Mouse (Mus musculus) forebrain, postnatal 0 days (tissue): ENCODE data around the gene Phb. TPM values are rescaled to one million over a fixed set of nuclear protein-coding genes. Genes with fewer than 3 reads are reported as not detected.
A peak's percentile ranks its signal among the peaks of the same experiment; 100 is the strongest.
"Not testable (repeated sequence)": the region's sequence is repeated elsewhere in the genome, so short reads cannot be mapped to it uniquely, and the experiment has no call there.

Source experiments
- ATAC-seq: fragments of 200-750 bp; cut with Nextera tagmentation; 2 replicates; pipeline ENCODE4 v1.8.0; 2017; ENCODE audit warnings: mild to moderate bottlenecking, moderate library complexity
- DNase-seq: peaks from one replicate; pipeline ENCODE4 v3.0.0-alpha.2; 2015
- H3K27ac ChIP-seq: fragments of 300-500 bp; sonication (generic); 2 replicates; pipeline ENCODE4 v1.5.1; 2014; ENCODE audit warnings: low read depth, mild to moderate bottlenecking, antibody characterized with exemption, low read length, moderate library complexity, mixed read lengths
- H3K27me3 ChIP-seq: fragments of 300-500 bp; sonication (generic); 2 replicates; pipeline ENCODE4 v1.6.1; 2014; ENCODE audit warnings: mild to moderate bottlenecking, low read length, mixed read lengths; ENCODE audit not compliant: insufficient read depth
- H3K36me3 ChIP-seq: fragments of 300-500 bp; sonication (generic); 2 replicates; pipeline ENCODE4 v1.6.1; 2014; ENCODE audit warnings: mild to moderate bottlenecking, moderate library complexity; ENCODE audit not compliant: insufficient read depth
- H3K4me1 ChIP-seq: fragments of 300-500 bp; sonication (generic); 2 replicates; pipeline ENCODE4 v1.6.1; 2014; ENCODE audit warnings: antibody characterized with exemption; ENCODE audit not compliant: insufficient read depth
- H3K4me2 ChIP-seq: fragments of 300-500 bp; sonication (generic); 2 replicates; pipeline ENCODE4 v1.6.1; 2014; ENCODE audit warnings: low read depth, mild to moderate bottlenecking, moderate library complexity
- H3K4me3 ChIP-seq: fragments of 300-500 bp; sonication (generic); 2 replicates; pipeline ENCODE4 v1.5.1; 2014; ENCODE audit warnings: low read depth, low read length, mixed read lengths
- H3K9ac ChIP-seq: fragments of 300-500 bp; sonication (generic); 2 replicates; pipeline ENCODE4 v1.6.1; 2014; ENCODE audit warnings: mild to moderate bottlenecking
- H3K9me3 ChIP-seq: fragments of 300-500 bp; sonication (generic); 2 replicates; pipeline ENCODE4 v1.6.1; 2016; ENCODE audit warnings: low read length
- CTCF ChIP-seq: sonication (generic); IDR thresholded peaks from 2 replicates; pipeline ENCODE4 v1.5.1; 2016; ENCODE audit warnings: antibody characterized with exemption, control low read depth, low read depth
- WGBS: fragments of 180-500 bp; shearing (Covaris S2); extraction: QIAGEN DNeasy Blood & Tissue Kit; methylation state at CpG from one replicate; pipeline ENCODE4 v1.1.7; 2014; 5-methylcytosine and 5-hydroxymethylcytosine counted together
- polyA plus RNA-seq: library from polyadenylated mRNA; unstranded; fragments of >200 nt; fragmentation: Nextera tagmentation; extraction: Ambion mirVana; gene quantifications from 2 replicates; pipeline ENCODE4 v1.2.1, GENCODE M21; 2015
- total RNA-seq: library from RNA; depleted of rRNA; stranded (reverse); fragments of >200 nt; gene quantifications from 2 replicates; pipeline ENCODE4 v1.2.3, GENCODE M21; 2014

Gene Phb
- total and polyA plus RNA-seq, 2 experiments from 2014 or later: 130 to 192 TPM

DNA sequence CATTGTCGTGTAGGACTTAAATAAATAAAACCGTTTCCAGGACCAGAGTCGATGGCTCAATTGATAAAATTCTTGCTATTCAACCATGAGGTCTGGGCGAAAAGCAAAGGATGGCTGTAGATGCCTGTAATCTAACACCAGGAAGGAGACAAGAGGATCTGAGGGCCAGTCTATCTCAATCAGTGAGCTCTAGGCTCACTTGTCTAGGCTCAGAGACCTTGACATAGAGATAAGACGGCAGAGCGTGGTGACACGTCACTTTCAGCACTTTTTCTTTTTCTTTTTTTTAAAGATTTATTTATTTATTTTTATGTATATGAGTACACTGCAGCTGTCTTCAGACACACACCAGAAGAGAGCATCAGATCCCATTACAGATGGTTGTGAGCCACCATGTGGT lies 17.2 kb upstream of the Phb start:
- Histone ChIP-seq H3K9ac (no peak overlapping the region), H3K36me3 (no peaks in the 10 kb centered on the region), H3K4me3 (no peak overlapping the region), H3K9me3 (no peaks in the 10 kb centered on the region), H3K4me2 (no peak overlapping the region), H3K27me3 (peaks cover 8% of the 10 kb centered on the region), H3K4me1 (peaks cover 4% of the 10 kb centered on the region; the same call in 1 of the 2 replicates), H3K27ac (no peak overlapping the region)
- WGBS: 86% methylated on average over 7 of the region's 7 CpGs
- DNase-seq (no peak), ATAC-seq (no peak)
- no peak for TF ChIP-seq CTCF

DNA sequence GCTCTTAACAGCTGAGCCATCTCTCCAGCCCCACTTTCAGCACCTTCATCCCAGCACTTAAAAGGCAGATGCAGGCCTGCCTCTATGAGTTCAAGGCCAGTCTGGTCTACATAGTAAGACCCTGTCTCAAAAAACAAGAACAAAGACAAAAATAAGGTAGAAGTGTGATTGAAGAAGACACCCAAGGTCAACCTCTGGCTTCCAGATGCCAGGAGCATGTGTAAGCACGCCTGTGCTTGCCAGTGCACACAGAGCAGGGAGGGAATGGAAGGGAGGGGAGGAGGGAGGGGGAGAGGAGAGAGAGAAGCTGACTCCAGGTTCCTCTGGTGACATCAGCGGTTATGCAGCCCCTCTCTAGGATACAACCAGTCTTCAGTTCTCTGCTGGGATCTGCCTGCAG lies 16.8 kb upstream of the Phb start:
- Histone ChIP-seq H3K27ac (no peak overlapping the region), H3K27me3 (peaks cover 4% of the 10 kb centered on the region), H3K36me3 (no peaks in the 10 kb centered on the region), H3K4me3 (no peak overlapping the region), H3K9ac (no peak overlapping the region), H3K4me1 (peaks cover 4% of the 10 kb centered on the region; the same call in 1 of the 2 replicates), H3K9me3 (no peaks in the 10 kb centered on the region), H3K4me2 (no peak overlapping the region)
- 54% methylated on average over 2 of the region's 2 CpGs for WGBS
- ATAC-seq: no peak
- TF ChIP-seq CTCF: no peak
- no peak for DNase-seq

DNA sequence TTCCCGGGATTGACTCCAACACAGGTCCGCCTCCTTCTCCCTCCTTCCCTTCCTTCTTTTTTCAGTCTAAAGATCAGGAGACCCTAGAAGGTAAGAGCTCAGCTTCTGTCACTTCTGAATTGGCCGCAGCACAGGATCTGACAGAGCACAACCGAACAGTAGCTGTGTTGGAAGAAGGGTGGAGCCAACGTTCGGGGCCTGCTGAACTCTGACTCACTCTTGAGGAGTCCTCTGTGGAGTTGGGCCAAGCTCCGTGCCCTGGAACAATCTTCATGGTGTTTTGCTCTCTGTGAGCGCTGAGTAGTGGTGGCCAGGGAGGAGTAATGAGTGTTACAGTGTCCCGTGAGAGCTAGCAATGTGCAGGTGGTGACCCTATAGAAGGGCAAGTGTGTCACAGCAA lies 15.8 kb upstream of the Phb start:
- no peaks in the 10 kb centered on the region for H3K36me3 ChIP-seq
- no peaks in the 10 kb centered on the region for H3K4me1 ChIP-seq
- no peak for TF ChIP-seq CTCF
- H3K27ac ChIP-seq: no peak overlapping the region
- DNase-seq (no peak), ATAC-seq (no peak)
- H3K9me3 ChIP-seq: no peaks in the 10 kb centered on the region
- no peak overlapping the region for H3K4me3 ChIP-seq
- no peaks in the 10 kb centered on the region for H3K27me3 ChIP-seq
- no peak overlapping the region for H3K4me2 ChIP-seq
- 76% methylated on average over 9 of the region's 9 CpGs for WGBS
- H3K9ac ChIP-seq: no peak overlapping the region

DNA sequence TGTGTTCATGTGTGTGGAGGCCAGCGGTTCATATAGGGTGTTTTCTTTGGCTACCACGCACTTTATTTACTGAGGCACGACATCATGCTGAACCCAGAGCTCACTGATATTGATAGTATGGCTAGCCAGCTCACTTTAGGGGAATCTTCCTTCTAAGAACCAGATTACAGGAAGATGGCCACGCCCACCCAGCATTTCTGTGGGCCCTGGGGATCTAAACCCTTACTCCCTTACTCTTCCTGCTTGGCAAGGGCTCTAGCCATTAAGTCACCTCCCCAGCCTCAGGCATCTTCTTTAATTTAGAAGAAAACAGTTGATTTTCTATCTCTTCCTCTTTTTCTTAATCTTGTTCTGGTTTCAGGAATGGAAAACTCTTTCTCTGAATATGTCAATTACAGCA lies 9.3 kb upstream of the Phb start:
- Histone ChIP-seq H3K27me3 (no peaks in the 10 kb centered on the region), H3K4me2 (no peak overlapping the region), H3K4me1 (no peaks in the 10 kb centered on the region), H3K9me3 (no peaks in the 10 kb centered on the region), H3K9ac (no peak overlapping the region), H3K4me3 (no peak overlapping the region), H3K27ac (no peak overlapping the region), H3K36me3 (no peaks in the 10 kb centered on the region)
- WGBS: 77% methylated on average over 4 of the region's 4 CpGs
- ATAC-seq (no peak), DNase-seq (no peak)
- no peak for TF ChIP-seq CTCF

DNA sequence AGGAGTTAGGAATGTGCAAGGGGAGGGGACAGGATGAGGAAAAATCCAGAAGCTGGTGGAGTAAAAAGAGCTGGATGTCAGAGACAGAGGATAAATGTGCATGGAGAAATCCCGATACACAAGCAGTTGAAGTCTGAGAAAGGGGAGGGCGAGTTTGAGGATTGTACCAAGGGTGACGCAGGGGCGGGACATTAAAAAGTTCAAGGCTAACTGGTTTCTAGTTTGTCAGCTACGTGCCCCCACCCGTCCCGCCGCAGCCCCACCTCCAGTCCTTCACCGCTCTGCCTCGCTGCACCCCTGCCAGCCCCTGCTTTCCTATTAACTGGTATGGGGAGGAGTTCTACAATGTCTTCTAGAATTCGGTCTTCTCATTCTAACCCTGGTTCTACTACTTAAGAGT lies 420 bp downstream of the Phb start:
- Histone ChIP-seq H3K9ac (peak overlapping the region; percentile 60), H3K9me3 (no peaks in the 10 kb centered on the region), H3K36me3 (peaks cover 28% of the 10 kb centered on the region), H3K27me3 (no peaks in the 10 kb centered on the region), H3K27ac (no peak overlapping the region), H3K4me2 (peak overlapping the region; percentile 87), H3K4me3 (peak overlapping the region; percentile 80), H3K4me1 (peaks cover 10% of the 10 kb centered on the region)
- DNase-seq (no peak), ATAC-seq (no peak; the same call in 1 of the 2 replicates)
- WGBS: 4% methylated on average over 11 of the region's 11 CpGs
- no peak for TF ChIP-seq CTCF

DNA sequence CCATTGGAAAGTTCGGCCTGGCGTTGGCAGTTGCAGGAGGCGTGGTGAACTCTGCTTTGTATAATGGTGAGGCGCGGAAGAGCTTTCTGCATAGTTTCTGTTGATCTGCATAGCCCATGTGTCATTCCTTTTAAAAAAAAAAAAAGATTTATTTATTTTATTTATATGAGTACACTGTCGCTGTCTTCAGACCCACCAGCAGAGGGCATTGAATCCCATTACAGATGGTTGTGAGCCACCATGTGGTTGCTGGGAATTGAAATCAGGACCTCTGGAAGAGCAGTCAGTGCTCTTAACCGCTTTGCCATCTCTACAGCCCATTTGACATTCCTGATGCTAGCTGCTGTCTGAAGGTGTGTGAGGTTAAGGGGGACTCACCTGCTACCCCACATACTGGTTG lies 1.3 kb downstream of the Phb start:
- peaks cover 31% of the 10 kb centered on the region for H3K36me3 ChIP-seq
- 91% methylated on average over 7 of the region's 7 CpGs for WGBS
- H3K9ac ChIP-seq, H3K27ac ChIP-seq, H3K4me1 ChIP-seq, H3K4me2 ChIP-seq, H3K9me3 ChIP-seq, H3K27me3 ChIP-seq, H3K4me3 ChIP-seq, DNase-seq, ATAC-seq: not testable (repeated sequence)
- TF ChIP-seq CTCF: peak; percentile 33

DNA sequence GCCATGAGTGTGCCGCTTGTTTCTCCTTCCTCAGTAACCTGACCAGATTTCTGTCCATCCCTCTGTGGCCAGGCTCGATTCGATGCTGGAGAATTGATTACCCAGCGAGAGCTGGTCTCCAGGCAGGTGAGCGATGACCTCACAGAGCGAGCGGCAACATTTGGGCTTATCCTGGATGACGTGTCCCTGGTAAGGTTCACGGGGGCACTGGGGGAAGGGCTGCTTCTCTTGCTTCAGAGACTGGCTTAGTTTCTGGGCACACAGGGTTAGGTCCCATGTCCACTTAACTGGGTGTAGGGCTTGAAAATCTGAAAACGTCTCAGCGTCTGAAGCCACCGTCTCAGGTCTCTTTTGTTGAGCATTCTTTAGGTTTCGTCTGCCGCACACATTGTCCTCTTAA lies 8.7 kb downstream of the Phb start:
- peaks cover 77% of the 10 kb centered on the region for H3K36me3 ChIP-seq
- WGBS: 88% methylated on average over 13 of the region's 14 CpGs

DNA sequence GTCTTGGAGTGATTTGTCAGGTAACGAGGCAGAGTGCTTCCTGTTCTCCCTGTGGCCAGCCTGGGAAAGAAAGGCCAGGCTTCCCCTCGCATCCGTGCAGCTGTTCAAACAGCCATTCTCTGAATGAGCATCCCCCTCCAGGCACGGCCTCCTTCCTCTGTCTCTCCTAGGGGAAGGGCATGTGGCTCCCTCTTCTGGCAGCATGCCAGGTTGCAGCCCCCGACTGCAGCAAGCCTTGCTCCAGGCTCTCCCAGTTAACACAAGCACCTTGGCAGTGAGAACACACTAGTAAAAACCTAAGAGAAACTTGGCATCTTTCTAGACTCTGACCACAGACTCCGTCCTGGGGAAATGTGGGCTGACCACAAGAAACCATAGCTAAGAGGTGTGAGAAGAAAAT lies 9.6 kb downstream of the Phb start:
- peak; percentile 54; the same call in 1 of the 2 replicates for ATAC-seq
- 16% methylated on average over 6 of the region's 6 CpGs for WGBS
- no peak overlapping the region for H3K27ac ChIP-seq
- no peaks in the 10 kb centered on the region for H3K4me1 ChIP-seq
- TF ChIP-seq CTCF: peak; percentile 73
- H3K36me3 ChIP-seq: peaks cover 78% of the 10 kb centered on the region
- peak; percentile 79 for DNase-seq
- no peak overlapping the region for H3K4me2 ChIP-seq
- no peaks in the 10 kb centered on the region for H3K9me3 ChIP-seq
- no peak overlapping the region for H3K9ac ChIP-seq
- H3K4me3 ChIP-seq: no peak overlapping the region
- H3K27me3 ChIP-seq: no peaks in the 10 kb centered on the region

More for the DNA sequence above, 8.7 kb downstream of the Phb start:
- H3K9ac ChIP-seq: no peak overlapping the region
- H3K9me3 ChIP-seq: no peaks in the 10 kb centered on the region
- ATAC-seq (no peak), DNase-seq (no peak)
- H3K4me2 ChIP-seq: no peak overlapping the region
- no peaks in the 10 kb centered on the region for H3K4me1 ChIP-seq
- H3K4me3 ChIP-seq: no peak overlapping the region
- no peaks in the 10 kb centered on the region for H3K27me3 ChIP-seq
- no peak for TF ChIP-seq CTCF
- no peak overlapping the region for H3K27ac ChIP-seq
